Mouse (Mus musculus) kidney, postnatal 4 days (tissue): ENCODE data around the gene Ndufa5.

Experiments
- DNase-seq, 2 experiments: peaks; one replicate each; pipeline ENCODE4 v3.0.0; 2021; ENCODE audit warnings: mixed read lengths in 2 of 2

Gene Ndufa5

DNA sequence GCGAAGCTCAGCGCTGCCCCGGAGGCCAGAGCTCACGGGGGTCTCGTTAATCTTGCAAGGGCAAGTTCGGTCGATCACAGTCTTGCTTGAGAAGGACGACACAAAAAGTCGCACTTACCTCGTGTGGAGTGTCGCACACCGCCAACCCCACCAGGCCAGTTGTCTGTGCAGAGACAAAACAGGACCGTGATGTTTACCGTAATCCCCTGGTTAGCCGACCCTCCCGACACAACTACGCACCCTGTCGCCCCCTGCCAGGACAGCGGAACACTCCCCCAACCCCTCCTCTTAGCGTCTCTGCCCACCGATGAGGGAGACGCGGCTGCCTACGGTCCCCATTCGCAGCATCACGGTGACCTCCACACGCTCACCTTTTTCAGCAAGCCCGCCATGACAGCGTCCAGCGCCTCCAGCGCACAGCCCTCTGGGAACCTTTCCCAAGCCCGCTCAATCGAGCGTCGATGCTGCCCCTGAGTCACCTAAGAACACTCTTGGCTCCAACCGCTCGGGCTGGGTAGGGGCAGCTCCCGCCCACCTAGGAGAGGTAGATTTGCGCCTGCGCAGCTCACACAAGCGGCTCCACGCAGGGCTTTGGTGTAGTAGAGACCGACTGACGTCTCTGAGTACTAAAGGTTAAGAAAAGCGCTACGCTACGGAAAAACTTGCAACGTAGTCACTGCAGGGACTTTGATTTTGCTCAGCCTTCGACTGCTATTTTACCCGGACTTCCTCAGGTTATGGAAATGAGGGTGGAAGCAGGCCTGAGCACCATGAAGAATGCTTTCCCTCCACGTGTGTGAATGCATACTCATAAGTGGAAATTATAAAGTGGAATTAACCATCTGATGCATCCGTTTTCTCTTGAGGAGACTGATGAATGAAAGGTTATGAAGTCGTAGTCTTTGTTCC lies at the start of gene Ndufa5:
Ndufa5 (minus strand) TSS at position 859 of the 909 bp plus-strand sequence.
- DNase-seq: peak; percentile 92 to 96

DNA sequence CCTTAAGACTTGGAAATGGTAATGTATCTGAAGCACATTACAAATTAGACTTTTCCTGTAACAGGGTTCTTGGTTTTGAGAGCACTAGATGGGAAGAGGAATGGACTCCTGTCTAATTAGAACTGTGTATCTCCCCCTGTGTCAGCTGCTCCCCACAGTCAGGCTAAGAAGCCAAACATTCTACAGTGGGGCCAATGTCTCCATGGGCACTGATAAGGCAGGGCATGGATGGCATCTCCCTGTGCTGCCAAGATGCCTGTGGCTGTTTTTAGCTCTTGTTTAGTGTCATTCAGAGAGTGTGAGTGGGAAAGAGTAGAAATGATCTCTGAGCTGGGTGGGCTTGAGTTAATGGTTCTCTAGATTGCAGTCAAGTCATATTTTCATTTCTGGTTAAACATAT lies 45.5 kb upstream of the Ndufa5 start:
- no peak for DNase-seq

DNA sequence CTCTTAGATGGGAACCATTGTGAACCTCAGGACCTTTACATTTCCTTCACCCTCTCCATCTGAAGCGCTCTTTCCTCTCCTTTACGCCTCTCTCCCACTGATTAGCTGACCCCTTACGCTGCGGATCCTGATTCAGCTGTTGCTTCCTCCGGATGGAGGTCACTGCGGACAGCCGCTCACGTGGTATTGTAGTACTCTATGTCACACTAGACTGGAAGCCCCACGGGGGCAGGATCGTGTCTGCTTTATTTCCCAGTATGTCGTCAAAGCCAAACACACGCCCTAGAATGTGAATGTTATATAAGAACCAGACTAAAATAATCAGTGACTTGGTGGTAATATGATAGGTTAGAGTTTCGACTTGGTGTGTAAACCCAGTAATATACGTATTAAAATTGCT lies 44.6 kb upstream of the Ndufa5 start:
- DNase-seq: no peak

DNA sequence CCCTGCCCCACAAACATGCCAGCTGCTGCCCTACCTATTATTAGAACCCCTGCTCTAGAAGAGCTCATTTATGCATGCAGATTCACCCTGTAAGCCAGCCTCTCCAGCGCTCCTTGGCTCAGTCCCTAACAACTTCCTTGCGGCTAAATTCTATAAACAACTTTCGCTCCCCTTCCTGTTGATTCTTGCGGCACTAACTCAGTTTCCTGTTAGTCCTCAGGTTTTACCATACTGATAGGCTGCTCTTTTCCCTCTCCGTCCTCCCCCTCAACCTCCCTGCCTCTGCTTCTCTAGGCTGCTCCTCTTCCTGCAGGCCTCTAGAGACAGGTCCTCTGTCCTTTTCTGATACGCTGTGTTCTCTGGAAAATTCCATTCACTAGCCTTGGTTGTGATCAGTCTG lies 43.3 kb upstream of the Ndufa5 start:
- no peak for DNase-seq

DNA sequence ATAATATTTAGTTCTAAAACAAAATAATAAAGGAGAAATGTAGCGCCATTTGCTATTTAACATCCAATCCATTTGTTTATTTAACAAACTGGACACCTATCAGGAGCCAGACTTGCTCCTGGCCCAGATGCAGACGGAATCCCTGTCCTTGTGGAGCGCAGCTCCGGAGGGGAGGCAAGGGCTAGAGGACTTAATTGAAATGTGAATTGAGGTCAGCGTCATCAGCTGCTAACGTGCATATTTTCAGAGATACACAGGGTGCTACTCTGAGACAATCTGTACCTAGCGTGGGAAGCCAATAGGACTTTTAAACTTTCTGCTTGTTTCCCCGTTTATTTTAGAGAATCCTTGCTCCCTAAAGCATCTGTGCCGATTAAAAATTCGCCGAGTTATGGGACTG lies 42.5 kb upstream of the Ndufa5 start:
- no peak for DNase-seq

DNA sequence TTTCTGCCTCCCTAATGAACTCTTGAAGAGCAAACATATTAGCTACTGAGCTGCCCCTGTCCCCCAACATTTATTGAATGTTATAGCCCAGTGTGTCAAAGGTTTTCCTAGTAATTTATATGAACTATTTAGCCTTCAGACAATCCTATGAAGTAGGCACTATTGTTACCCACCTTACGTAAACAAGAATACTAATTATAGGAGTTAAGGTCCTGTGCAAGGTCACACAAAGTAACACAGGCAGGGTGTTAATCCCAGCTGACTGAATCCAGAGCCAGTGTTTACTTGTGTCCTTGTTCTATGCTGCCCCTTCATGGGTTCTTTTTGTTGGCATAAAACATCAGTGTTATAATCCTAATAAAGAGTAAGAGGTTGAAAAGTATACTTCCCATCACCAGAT lies 41.9 kb upstream of the Ndufa5 start:
- no peak for DNase-seq

DNA sequence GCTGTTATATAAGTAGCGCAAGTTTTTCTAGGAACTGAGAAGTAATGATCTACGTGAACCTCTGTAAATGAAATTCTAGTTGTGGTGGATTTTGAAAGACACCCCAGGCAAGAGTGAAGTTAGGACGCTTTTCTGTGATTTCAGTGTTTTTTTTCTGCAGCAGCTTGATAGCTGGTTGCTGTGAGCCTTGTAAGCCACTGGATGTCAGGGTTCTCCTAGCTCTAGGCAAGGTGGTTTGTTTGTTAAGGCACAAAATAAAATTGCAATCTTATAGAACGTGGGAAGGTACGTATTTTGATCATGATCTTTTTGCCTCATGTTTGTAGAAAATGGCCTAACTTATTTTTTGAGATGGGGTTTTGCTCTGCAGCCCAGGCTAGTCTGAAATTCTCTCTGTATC lies 41.1 kb upstream of the Ndufa5 start:
- no peak for DNase-seq

DNA sequence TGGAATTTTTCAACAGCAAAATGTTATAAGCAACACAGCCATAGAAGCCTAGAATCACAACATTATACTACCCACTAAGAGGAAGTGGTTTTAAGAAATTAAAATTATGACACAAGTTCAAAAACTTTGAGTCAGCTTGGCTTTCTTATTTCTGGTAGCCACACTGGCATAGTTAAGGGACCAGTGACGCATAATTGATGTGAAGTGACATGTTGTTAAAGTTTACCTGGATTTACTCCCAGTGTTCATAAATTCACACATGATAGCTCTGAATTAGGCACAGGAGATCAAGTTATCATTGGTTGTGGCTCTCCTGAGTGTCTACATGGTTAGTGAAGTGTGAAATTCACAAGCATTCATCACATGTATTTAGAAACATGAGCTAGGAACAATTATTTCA lies 37.1 kb upstream of the Ndufa5 start:
- no peak for DNase-seq

DNA sequence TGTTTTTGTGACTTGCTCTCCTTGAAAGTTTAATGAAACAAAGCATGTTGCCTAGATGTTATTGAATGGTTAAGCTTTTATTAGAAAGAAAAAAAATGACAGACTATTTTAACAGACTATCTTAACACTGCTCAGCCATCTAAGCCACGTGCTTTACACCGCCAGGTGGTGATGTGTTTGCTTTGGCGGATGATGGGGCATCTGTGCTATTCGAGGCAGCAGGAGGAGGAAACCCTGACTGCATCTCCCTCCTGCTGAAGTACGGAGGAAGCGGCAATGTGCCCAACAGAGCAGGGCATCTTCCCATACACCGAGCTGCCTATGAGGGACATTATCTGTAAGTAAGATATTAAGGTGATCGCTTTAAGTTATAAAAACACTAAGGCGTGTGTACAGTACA lies 36.3 kb upstream of the Ndufa5 start:
- DNase-seq: peak in 1 of 2 experiments; percentile 27

DNA sequence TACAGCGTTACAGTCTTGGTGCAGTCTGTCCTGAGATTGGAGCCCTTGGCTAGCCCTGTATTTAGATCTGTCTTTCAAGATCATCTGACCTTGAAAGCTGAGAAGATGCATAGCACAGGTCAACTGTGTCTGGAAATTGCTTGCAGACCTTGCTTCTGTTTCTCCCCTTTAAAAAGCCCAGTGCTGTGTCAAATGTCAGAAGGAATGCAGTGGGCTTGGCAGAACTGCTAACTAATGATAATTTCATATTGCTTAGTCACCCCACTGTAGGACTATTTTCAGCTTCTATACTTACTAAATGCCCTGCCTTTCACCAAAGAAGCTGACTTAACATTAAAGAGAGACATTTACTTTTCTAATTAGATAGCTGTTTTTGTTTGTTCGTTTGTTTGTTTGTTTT lies 27.7 kb upstream of the Ndufa5 start:
- no peak for DNase-seq

DNA sequence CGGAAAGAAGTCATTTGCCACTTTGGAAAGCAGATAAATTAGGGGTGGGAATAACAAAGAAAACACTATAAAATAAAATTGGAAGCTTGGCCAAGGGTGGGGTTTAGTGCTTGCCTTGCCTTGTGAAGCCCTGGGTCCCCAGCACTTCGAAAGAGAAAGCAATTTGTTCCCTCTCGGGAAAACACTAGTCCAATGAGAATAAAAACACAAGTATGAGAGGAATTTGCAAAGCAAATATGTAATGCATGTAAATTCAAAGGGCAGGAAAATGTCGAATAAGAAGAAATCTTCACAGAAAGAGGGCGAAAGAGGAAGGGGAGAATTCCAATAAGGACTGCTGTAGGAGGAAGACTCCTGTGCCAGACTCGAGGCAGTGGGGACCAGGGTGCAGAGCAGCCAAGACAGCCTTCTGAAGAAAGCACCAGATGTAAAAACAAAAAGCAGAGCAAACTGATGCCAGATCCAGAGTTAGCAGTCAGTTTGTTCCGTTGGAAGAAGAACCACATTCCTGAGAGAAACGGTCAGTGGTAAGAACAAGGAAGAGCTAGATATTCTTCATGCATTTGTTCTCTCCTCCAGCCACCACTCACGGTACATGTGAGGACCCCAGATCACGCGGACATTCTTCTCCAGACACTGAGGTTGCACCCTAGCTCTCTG lies 26.7 kb upstream of the Ndufa5 start:
- no peak for DNase-seq

DNA sequence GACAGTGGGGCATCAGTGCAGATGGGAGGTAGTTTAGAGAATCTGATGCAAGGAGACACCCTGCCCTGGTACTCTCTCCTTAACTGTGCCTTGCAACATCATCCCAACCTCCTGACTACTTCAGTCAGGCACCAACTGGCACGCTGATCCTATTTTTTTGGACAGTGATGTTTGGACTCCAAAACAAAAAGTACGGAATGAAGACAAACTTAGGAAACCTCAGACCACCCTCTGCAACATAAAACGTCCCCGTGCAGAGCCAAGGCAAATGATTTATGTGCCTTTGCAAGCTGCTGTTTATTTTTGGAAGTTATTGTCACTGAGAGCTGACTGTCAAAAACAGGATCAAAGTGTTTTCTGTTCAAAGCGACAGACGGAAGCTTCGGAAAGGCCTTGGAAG lies 24.2 kb upstream of the Ndufa5 start:
- no peak for DNase-seq

DNA sequence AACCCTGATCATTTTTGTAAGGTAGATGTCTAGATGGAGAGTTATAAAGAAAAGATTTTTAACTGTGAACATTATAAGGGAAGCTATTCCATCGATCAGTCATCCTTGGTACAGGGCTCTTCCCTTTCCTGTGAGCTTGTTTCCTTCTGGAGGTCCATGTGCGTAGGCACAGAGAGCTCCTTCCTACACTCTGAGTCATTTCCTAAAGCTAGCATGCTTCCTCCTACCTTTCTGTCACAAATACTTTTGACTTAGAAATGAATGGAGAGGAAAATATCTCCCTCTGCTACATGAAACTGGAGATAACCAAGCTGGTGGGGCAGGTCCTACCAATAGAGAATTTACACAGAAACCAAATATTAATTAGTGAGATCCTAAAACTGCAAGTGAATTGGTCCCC lies 22.0 kb upstream of the Ndufa5 start:
- DNase-seq: no peak

DNA sequence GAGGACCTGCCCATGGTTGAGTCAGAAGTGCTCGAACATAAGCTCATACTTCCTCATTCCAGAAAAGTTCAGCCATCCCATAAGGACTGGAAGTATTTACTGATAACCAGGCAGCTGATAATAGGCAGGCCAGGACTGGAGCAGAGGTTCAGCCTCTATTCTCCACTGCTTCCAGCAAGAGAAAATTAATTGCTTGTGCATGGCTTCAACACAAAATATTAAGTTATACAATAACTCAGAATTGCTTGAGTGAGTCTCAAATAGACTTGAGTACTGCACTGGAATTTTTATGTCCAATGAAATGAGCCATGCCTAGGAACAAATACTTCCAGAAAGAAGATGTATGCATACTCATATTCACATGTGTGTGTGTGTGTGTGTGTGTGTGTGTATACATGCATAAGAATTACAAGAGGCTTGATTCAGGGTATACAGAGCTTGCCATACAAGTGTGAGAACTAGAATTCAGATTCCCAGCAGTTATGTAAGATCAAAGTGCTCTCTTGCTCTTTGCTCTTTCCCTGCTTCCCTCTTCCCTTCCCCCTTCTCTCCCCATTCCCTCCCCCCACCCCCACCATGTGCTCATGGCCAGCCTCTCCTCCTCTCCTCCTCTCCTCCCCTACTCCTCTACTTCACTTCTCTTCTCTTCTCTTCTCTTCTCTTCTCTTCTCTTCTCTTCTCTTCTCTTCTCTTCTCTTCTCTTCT lies 19.1 kb upstream of the Ndufa5 start:
- no peak for DNase-seq

DNA sequence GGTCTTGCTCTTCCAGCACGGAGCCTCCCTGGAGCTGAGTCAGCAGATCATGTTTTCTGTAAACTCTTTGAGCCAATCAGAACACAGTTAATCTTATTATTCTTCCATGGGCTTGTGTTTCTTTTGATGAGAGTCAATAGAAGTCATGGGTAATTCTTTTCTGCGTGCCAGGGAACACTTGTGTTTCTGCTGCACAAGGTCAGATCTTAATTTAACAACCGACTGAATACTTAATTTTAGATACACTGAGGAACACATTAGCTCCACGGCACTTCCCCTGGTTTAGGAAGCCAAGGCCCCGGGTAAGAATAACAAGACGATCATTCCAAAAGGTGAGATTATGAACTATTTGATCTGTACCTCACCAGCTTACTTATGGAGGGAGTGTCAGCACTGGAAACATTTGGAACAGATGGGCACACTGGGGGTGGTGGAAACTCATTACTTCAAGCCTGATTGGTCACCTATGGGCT lies 15.3 kb upstream of the Ndufa5 start:
- DNase-seq: no peak

DNA sequence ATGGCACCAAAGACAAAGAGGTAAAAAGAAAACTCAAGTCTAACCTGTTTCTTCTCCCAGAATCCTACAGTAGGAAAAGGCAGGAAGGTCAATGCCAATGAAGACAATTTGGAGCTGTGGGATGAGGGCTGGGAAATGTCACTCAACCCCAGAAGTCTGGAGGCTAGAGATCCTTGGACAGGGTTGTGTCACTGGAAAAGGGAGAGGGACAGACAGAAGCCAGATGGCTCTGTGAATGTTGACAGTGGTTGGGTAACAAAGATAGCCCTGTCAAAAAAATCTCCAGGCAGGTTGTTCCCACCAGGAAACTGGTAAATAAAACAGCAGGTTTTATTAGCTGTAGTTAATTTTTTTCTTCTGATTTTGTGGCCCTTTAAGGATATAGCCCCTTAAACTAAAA lies 14.6 kb upstream of the Ndufa5 start:
- no peak for DNase-seq

DNA sequence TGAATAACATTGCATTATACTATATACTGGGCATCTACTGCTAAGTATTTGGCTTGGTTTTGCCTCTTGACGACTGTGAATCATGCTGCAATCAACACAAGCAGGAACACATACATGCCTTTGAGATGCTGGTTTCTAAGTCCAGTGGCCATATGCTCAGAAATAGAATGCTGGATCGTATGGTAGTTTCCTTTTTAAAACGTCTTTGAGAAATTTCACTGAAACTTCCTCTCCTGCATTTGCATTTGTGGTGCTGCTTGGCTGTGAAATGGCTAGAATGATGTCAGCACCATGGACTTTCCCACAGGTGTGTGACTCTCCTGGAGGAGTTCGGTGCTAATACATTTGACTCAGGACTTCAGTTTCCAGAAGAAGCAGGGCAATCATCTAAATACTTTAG lies 12.3 kb upstream of the Ndufa5 start:
- no peak for DNase-seq

DNA sequence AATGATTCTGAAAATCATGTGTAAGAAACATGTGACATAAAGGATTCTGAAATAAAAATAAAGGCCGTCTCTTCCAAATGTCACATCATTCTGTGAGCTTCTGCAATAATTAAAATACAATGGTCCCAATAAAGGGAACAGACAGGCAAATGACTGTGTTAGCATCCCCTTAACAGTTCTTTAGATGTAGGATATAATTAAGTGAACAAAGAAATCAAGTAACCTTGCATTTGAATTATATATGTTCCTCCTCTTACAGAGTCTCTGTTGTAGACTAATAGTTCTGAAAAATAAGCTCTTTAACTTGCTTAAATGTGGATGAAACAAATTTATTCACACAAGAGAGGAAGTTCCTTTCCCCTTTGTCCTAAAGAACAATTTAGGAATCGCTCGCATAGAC lies 10.6 kb upstream of the Ndufa5 start:
- no peak for DNase-seq

DNA sequence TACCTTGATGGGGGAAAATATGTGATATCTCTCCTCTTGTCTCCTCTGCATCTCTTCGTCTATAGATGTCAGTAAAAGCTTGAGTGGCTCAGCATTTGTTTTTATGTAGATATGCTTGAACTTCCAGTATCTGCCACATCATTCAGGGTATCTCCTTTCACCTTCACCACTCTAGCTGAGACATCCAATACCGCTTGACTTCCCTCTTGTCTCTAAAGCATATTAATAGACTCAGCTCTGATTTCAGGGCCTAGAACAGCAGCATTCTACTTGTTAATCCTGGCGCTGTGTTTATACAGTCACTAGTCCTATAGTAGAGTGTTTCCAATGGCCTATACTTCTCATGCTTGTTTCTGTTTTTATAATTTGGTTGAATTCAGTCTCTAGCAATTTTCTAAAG lies 5.0 kb upstream of the Ndufa5 start:
- DNase-seq: no peak

DNA sequence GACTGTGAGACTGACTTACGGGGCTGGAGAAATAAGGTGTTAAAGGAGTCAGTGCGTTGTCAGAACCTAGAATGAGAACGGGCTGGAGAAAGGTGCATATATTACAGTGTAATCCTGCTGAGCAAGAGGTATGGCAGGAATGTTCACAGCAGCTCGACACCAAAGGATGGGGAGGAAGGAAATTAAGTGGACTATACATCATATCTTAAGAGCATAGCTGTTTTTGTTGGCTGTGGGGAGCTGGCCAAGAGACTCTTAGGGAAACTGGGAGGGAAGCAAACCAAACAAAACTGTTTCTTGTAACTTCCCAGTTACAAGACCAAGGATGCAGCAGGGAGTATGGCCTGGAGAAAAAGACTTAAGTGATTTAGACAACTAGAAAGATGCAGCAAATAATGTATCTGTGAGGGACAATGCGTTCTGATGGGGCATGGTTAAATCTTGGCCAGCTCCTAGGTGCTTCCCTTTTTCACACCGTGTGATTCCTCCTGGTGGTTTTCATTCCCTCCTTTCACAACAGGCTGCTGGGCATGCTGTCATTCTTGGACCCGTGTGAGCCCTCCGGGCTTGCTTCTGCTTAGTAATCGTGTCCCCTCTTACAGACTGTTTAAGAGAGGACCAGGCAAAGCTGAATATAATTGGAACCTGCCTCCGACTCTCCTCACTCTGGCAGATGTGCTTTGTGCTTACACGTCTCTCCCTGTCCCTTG lies 3.1 kb upstream of the Ndufa5 start:
- peak; percentile 22 to 51 for DNase-seq

DNA sequence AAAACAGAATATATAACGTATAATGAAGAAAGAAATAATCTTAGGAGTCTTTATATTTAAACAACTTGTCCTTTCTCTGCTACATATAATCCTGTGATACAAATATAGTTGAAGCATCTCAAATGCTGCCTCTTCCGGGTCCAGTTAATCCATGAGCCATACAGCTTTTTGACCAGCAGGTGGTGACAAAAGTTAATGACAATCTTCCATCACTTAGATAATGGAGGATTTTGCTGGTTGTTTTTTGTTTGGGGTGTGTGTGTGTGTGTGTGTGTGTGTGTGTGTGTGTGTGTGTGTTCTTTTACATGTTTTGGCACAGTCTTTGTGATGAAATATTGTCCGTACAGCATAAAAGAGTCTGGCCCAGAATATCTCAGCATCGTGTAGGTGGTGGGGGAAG lies 2.4 kb upstream of the Ndufa5 start:
- DNase-seq: peak; percentile 42 to 61

DNA sequence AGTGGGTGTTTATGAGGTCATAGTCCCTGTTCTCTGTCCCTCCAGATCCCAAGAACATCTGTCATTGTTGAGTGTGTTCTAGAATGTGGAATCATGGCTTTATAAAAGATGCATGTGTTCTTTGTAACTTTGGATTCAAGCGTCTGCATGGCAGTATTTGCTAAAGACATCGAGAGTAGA lies 141 bp upstream of the Ndufa5 start, which contains the start of gene Asb15:
Asb15 (plus strand) TSS at position 81 of the 180 bp plus-strand sequence.
- DNase-seq: no peak

DNA sequence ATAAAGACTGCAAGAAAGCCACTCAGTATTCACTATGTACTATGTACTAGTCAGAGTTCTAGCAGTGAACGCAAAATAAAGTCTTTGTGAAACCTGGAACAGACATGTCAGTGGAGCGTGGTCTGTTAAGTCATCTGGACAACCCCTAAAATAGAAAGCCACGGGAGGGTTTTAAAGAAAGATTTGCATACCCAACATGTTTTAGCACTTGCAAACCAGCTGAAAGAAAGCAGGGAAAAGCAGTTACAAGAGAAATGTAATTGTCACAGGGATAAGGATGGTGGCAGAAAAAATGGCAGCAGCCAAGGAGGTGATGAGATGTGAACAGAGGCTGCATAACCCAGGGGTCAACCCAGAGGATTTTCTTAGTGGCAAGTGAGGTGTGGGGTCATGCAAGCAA lies 2.1 kb downstream of the Ndufa5 start:
- DNase-seq: no peak
